Comparison of ENCODE assay signal across 12 mouse cellular contexts in genomic region chr10:92483592-92483991, GRCm38 (mm10).
"Had no signal": no experiment of that assay in that cellular context is flagged by ENCODE, and none has a peak within 500 bp of the region (broad histone marks: within the 10 kb centered on the region; RNA-seq: fewer than 3 reads in every experiment).

No protein-coding gene starts in this region.

- H3K27ac ChIP-seq: limb, embryonic 15.5 days; liver, embryonic 14.5 days; neural tube, embryonic 15.5 days had no signal

- H3K4me2 ChIP-seq: limb, embryonic 15.5 days; neural tube, embryonic 15.5 days had no signal

- H3K9ac ChIP-seq: limb, embryonic 15.5 days; liver, embryonic 14.5 days; neural tube, embryonic 15.5 days had no signal

- H3K36me3 ChIP-seq: limb, embryonic 15.5 days; neural tube, embryonic 15.5 days had no signal

- DNase-seq: layer of hippocampus, adult 9-11 months; layer of hippocampus, postnatal 36 days; lung, adult 18-20 months; midbrain, embryonic 14.5 days; right cerebral cortex, adult 18-20 months; right cerebral cortex, postnatal 25 days; thymus, postnatal 4 days had no signal

- H3K4me1 ChIP-seq: limb, embryonic 15.5 days; neural tube, embryonic 15.5 days had no signal

- ATAC-seq: intestine, embryonic 16.5 days had no signal

- H3K4me3 ChIP-seq: limb, embryonic 15.5 days; myocyte; neural tube, embryonic 15.5 days had no signal

- H3K27me3 ChIP-seq: limb, embryonic 15.5 days; neural tube, embryonic 15.5 days had no signal

- H3K9me3 ChIP-seq: limb, embryonic 15.5 days had no signal
